Comparison of ENCODE assay signal across 16 mouse cellular contexts in the genomic region with DNA sequence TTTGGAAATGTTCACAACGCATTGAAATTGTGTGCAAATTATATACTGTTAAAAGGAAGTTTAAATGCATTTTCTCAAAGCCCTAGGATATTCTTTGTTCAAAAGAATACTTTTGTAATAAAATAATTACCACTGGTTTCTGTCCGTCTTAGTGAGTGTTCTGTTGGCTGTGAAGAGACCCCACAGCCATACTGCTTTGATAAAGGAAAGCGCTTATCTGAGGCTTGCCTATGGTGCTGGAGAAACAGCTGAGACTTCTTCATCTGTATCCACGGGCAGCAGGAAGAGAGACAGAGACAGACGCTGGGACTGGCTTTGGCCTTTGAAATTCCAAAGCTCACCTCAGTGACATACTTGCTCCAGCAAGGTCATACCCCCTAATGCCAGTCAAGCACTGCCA.
"Had no signal": no experiment of that assay in that cellular context is flagged by ENCODE, and none has a peak within 500 bp of the region (broad histone marks: within the 10 kb centered on the region; RNA-seq: fewer than 3 reads in every experiment).

No protein-coding gene starts in this region.

- ATAC-seq: midbrain, embryonic 16.5 days had no signal

- H3K4me3 ChIP-seq: limb, embryonic 15.5 days; lung, embryonic 15.5 days; midbrain, embryonic 12.5 days had no signal

- H3K27me3 ChIP-seq: limb, embryonic 15.5 days; lung, embryonic 15.5 days; megakaryocyte, embryonic 14.5 days; midbrain, embryonic 12.5 days had no signal

- H3K27ac ChIP-seq: kidney, postnatal 0 days; limb, embryonic 15.5 days; lung, embryonic 15.5 days; macrophage; midbrain, embryonic 12.5 days had no signal

- H3K4me2 ChIP-seq: limb, embryonic 15.5 days; lung, embryonic 15.5 days; midbrain, embryonic 12.5 days had no signal

- H3K36me3 ChIP-seq: limb, embryonic 15.5 days; lung, embryonic 15.5 days; midbrain, embryonic 12.5 days had no signal

- DNase-seq: kidney, adult 11 months; kidney, adult 9 months; kidney, postnatal 36 days; layer of hippocampus, adult 9-11 months; layer of hippocampus, postnatal 36 days; lung, postnatal 14 days; right cerebral cortex, postnatal 14 days; thymus, adult 18-20 months; thymus, postnatal 25 days had no signal

- H3K9me3 ChIP-seq: limb, embryonic 15.5 days; lung, embryonic 15.5 days; megakaryocyte, embryonic 14.5 days; midbrain, embryonic 12.5 days had no signal

- H3K9ac ChIP-seq: limb, embryonic 15.5 days; lung, embryonic 15.5 days; midbrain, embryonic 12.5 days had no signal
